Mouse (Mus musculus) large intestine, adult 2 months (tissue): ENCODE results near the gene Meis1. TPM values are rescaled to one million over a fixed set of nuclear protein-coding genes. Genes with fewer than 3 reads are reported as not detected.

ENCODE experiments used
- DNase-seq: peaks from one replicate; pipeline ENCODE4 v3.0.0-alpha.2; 2012; ENCODE audit warnings: low read depth, low spot score
- WGBS: fragments of 180-500 bp; shearing (Covaris S2); methylation state at CpG from one replicate; pipeline ENCODE4 v1.1.7; 2018; 5-methylcytosine and 5-hydroxymethylcytosine counted together
- polyA plus RNA-seq: library from polyadenylated mRNA; depleted of rRNA; stranded (reverse); fragments of >200 nt; gene quantifications from 2 replicates; pipeline ENCODE4 v1.2.3, GENCODE M21; 2012

Meis1 gene
- polyA plus RNA-seq, 1 experiment = 4.9 TPM

DNA sequence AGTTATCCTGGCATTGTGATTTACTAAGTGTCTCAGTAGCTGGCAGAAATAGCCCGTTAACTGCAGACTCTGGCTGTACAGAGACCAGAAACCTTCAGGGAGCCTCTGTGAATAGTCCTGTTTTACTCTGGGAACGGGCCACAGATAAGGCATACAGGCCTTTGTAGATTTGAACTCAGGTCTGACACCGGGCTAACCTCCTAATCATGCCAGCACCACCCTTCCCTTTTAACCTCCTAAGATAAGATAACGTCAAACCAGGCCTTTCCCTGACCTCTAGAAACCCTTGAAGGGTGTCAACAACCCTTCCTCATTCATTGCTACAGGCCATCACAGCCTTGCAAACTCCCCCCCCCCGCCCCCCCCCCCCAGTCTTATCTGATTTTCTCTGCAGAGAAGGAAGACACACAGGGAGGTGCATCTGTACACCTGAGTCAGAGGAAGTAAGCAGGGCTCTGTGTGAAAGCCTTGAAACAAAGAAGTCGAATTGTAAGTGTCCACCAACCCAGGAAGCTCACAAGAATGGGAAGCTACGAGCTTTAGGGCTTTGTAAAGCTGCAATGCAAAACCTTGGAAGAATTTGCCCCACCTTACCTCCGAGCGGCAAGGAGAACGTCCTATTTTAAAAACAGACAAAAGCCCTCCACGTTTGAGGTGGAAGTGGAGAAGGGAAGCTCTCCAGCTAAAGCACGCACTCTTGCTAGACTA, 61.5 kb downstream of the Meis1 start:
- WGBS = 26% methylated on average over 12 of the region's 12 CpGs
- no peak for DNase-seq

DNA sequence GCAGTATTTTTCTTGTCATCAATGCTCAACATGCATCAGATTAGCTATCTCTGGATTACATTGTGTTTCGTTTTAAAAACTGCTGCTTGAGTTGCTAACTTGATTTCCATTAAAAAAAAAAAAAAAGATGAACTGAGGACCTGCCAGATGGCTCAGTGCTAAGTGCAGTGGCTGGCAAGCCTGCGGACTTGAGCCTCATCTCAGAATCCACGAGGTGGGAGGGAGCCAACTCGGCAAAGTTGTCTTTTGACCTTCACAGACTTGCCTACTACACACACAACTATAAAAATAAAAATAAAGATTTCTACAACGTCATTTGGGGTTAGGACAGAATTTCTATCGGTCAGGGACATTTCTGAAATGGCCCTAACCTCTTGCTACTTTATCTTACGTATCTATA, 62.8 kb downstream of the Meis1 start:
- no peak for DNase-seq
- 57% methylated on average over 7 of the region's 7 CpGs for WGBS

DNA sequence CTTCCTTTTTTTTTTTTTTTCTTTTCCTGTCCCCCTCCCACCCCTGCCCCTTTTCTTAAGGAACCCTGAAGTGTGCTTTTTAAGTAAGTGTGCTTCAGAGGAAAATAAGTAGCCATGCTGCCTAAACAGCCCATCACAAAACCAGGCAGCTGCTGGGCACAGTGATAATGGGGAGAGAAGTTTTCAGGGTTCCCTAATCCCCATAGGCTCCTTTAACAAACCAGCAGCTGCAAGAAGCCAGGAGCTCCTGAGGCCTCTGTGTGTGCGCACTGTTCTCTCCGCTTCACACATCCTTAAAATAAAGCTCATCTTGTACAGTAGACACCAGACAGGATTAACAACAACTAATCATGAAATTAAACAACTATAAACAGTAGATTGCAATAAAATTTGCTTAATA, 63.9 kb downstream of the Meis1 start:
- 87% methylated on average over 2 of the region's 2 CpGs for WGBS
- no peak for DNase-seq

DNA sequence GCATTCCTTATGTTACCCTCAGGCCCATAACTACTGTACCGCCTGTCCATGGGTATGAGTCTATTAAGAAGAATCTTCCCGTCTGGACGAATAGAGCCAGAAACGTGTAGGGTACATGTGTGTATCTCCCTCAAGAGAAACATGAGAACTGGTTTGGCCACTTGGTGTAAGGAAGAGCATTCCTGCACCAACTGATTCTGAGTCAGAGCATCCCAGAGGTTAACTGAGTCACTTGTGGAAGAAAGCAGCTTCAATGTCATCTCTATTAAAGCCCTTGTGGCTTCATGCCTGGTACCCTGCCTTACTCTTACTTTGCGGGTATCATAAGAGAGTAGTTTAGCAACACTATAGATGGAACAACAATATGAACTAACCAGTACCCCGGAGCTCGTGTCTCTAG, 64.9 kb downstream of the Meis1 start:
- 84% methylated on average over 7 of the region's 7 CpGs for WGBS
- no peak for DNase-seq

DNA sequence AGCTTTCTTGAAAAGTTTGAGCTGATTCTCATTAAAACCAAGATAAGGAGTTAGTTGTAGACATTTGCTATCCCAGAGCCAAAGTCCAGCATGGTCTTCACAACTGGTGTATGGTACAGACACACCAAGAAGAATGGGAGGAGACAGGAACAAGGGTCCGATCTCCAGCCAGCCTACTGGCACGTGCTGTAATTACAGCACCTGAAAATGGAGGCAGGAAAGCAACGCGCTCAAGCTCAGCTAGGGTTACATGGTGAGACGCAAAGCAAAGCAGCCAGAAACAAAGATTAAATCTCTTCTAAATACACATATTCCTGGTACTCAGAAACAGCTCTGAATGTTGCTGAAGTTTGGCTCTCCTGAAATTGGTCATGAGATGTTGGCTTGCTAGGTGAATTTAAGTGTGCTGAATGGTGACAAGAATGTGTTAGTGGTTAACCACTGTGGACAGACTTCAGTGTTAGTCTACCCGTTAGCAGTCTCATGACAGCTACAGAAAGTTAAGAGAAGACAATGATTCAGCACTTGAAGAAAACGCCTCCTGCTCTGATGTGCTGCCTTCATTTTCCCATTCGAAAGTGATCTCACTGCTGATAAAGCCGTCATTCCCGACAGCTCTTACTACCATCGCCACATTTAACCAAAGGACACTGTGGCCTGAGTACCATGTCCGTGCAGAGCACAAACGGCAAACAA, 70.0 kb downstream of the Meis1 start:
- WGBS = 84% methylated on average over 13 of the region's 13 CpGs
- DNase-seq = no peak

DNA sequence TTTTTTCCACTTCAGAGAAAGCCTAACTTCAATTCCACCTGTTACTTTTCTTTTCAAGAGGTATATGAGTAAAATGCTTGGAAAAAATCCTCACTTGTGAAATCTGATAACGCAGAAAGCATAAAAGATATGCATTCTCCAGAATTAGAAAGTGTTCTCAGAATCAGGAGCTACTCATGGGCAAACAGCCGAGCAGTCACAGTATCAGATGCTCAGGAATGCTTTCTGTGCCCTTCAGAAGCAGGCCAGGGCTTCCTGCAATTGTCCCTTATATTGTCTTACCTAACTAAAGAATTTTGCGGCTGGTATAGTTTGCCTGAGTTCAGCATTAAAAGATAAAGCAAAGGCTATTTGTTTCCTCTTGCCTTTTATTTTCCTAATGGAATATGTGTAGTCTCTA, 71.4 kb downstream of the Meis1 start:
- WGBS = 69% methylated on average over 3 of the region's 3 CpGs
- no peak for DNase-seq

DNA sequence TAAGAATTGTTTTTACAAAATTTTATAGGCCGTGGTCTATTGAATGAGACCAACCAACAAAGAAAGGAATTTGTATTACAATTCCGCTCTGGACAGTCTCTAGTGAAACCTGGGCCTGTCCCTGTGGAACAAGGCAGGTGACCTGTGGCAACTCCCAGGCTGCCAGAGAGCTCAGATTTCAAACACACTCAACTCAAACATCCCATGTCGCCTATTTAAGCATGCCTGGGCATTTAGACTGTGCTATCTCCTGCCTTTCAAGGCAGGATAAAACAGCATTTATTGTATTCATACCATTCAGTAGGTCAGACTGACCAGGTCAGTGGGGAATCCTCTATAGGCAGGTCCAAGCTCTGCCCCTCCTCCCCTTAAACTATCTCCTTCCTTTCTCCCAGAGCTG, 73.0 kb downstream of the Meis1 start:
- WGBS = 68% methylated on average over 3 of the region's 3 CpGs
- DNase-seq = no peak

DNA sequence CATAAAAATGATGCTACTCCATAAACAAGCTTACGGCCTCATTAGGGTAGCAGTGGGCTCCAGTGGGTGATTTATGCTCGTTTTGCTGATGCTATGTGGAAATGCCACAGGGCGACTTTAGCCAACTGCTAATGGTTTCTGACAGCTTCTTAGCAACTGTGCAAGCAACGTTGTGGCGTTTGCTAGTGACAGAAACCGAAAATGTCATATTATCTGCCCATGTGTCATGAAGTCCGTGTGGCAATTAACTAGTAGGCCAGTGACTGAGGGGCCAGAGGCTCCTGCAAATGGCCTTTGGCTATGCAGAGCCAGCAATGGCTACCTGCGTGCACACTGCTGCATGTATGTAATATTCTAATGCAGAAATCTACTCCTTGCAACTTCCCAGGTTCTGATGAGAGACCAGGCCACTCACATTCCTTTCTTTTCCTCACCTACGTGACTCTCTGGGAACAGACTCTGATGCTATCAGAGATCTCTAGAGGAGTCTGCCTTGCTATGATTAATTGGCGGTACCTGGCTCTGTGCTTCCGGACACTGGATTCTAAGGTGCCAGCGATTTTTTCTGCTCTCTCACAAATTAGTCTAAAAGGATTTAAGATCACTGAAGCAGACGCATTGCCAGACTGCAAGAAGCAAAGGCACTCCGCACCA, 73.7 kb downstream of the Meis1 start:
- 70% methylated on average over 14 of the region's 14 CpGs for WGBS
- no peak for DNase-seq

DNA sequence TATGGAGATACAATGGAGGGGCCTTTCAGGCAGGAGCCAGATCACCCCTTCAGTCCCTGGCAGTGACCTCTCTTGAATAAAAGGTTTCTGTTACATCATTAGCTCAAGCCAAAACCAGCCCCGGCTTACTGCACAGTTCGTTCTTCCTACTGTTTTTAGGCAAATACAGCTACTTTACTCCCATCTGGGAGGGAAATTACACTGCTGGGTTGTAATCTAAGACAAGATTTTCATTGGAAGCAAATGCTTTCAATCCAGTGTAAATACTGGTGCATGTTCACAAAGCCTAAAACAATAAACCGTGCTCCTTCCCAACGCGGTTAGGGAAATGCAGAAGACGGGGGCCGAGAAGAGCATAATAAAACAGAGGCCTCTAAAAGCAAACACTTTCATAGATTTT, 74.6 kb downstream of the Meis1 start:
- whole genome bisulfite sequencing = 48% methylated on average over 7 of the region's 7 CpGs
- no peak for DNase-seq

DNA sequence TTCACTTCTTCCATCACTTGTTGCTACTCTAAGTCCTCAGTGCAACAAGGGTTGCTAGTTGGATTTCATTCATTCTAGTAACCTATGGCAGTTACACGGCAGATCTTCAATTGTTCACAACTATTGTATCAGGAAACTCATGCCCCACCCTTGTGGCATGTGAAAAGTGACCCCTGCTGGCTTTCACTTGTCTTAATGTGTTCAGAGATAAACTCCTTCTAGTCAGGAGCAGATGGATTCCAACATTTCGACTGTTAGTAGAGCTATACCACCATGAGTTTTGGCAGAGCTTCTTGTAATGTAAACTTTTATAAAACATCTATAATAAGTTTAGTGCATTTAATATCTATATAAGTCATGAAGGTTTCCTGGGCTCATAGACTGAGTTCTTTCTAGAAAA, 75.8 kb downstream of the Meis1 start:
- WGBS = 59% methylated on average over 2 of the region's 2 CpGs
- no peak for DNase-seq

DNA sequence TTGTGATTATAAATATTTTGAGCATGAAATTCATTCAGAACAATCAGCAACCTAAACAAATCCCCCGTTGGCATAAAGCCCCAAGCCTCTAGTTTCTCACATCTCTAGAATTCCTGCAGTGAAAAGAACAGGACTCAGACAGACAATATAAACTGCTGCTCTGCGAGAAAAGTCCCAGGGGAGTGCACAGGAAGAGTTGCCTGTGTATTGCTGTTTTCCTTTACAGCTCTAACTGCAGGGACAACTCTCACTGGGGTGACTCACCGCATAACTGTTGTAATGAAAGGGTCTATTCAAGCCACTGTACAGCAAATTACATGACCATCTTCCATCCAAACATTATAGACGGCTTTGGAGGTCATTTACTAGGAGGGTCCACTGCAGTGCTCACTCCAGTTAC, 77.9 kb downstream of the Meis1 start:
- 19% methylated on average over 4 of the region's 4 CpGs for WGBS

DNA sequence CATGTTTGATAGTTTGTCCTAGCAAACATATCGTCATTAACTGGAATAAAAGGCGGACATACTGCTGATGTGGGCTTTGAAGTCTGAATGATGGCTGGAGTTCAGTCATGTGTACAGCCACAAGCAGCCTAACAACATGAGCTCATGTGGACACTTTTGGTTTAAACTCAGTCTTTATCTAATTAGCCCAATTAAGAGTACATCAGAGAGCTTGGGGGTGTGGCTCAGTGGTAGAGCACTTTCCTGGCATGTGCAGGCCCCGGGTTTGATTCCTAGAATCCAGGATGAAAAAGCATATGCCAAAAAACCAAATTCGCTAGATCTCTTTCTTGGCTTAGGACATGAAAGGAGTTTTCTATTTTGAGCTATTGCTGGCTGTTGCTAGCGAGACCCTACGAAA, 83.9 kb downstream of the Meis1 start:
- WGBS = 83% methylated on average over 6 of the region's 6 CpGs
- no peak for DNase-seq

More for the DNA sequence above, 77.9 kb downstream of the Meis1 start:
- no peak for DNase-seq

DNA sequence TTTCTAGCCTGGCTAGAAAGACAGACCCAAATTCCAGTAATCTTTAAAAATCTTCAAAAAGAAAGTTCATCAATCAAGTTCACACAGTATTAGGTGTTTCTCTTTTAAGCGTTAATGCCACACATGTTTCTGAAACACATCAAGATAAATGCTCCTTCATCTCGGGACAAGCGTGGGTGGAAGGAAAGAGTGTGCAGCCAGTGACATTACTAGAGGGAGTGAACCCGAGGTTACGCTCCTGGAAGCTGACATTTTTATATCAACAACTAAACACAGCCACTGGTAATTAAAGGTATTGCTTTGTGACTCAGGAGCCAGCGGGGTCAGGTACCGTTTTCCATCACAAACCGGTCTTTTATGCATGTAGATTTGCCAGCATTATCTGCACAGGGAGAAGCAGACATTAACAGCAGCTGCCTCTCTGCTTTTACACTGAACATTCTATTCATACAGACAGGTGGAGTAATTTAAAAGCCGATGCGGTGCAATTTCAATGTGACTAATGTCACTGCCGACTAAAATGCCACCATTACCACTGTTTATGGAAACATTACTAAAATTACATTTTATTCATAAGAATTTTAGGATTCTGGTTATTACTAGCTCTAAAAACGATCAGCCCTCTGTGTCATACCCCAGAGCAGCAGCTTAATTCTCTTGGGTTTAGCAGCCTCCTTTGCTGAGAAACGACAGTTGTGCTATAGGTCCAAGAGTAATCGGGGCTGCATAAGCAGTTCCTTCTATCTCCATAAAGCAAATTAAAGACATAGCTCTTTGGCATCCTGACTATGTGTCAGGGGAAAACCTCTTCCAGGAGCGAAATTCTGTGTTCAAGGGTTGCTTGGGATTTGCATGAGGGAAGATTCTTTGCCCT, 87.5 kb downstream of the Meis1 start:
- 51% methylated on average over 15 of the region's 15 CpGs for WGBS
- DNase-seq = no peak

DNA sequence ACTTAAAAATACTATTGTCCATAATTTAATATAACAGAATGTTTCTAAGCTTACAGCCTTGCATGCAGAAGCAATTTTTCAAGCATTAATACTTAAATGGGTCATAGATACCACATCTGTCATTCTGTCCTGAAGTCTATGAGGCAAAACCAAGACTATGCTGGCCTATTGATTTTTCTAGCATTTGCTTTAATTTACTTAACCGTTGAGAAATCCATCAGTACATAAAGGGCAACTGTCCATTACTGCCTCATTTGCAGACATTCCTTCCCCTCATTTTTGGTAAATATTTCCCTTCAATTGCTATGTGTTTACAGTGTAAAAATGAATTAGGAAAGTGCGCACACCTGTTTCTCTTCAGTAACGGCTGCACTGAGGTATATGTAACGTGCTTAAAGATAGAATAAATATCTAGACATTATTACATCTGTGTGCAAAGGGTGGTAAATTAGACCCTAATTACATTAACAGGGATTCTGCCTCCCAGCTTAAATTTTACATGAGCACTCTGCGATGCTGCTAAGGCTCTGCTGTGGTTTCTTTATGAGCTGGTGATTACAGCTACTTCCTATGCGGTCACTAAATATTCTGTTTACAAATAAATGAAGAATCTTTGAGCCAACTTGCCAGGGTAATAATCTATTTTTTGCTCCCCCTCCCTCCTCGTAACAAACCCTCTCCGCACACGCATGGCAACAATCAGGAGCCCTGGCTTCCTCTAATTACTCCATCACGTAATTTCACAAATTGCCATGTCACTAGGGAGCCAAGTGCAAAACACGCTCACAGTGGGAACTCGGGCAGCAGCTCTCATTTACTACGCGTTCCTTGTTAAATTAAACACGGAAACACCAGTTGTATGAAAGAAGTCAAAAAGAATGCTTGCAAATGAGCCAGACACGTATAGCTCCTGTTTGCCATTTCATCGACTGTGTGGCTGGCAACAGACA, 88.7 kb downstream of the Meis1 start:
- WGBS = 69% methylated on average over 17 of the region's 17 CpGs
- DNase-seq = no peak

DNA sequence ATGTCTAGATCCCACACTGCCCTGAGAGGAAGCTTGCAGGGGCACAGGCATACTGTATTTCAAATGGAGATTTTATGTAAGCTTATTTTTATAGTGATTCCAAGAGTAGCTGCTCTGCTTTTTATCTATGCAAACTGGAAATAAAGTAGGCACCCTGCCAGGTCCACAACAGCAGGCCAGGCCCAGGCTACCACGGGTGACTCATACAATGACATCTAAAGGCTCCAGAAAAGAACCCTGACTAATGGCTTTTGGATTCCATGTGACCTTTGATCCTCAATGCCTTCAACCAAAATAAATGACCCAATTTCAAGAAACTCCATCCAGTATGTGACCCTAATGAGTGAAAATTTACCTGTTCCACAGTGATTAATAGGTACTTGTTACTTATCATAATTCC, 91.4 kb downstream of the Meis1 start:
- WGBS = 0% methylated on average over 1 of the region's 1 CpGs

DNA sequence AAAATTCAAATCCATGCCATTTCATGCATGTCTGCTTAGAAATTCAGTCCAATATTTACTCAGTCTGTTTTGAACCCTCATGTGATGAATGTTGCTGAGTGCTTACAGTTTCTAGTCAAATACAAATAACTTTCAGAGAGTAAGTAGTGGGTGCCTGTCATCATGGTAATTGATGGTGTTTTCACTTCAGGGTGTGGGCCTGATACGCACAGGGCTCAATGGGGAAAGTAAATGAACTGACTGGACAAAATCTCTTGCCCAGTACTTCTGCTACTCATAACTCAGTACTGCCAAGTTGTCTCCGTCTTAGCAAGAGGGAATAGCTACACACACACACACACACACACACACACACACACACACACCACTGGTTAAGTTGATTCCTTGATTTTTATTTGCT, 92.0 kb downstream of the Meis1 start:
- no peak for DNase-seq
- 68% methylated on average over 2 of the region's 2 CpGs for WGBS

More for the DNA sequence above, 91.4 kb downstream of the Meis1 start:
- DNase-seq = no peak

DNA sequence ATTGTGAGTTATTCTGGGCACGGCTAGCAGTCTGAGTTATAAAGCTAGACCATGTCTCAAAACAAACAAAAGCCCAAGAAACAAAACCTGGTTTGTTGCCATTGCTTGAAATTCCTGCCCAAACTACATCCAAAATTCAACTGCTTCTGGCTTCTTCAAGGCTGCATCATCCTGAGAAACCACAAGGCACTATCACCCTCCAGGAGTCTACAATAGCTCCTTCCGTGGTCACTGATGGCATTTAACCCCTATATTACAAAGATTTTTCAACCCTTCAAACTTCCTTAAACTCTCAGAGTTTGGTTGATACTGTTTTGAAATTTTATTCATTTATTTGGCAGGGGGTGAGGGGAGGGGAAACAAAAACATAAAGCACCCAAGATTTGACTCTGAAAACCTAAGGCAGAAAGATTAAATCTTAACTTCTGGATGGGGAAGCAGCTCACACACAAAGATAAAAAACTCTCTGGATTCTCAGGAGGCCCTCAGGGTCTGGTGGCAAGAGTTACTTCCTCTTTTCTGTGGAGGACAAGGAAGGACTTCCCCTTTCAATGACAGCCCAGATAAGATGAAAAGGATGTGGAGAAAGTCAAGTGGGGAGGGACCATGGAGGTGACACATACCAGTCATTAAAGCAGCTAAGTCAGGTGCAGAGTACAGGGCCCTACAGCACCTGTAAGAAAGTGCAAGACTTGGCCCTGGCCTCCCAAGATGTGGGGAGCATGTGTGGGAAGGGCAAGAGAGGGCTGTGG, 94.0 kb downstream of the Meis1 start:
- no peak for DNase-seq
- 51% methylated on average over 2 of the region's 2 CpGs for WGBS

DNA sequence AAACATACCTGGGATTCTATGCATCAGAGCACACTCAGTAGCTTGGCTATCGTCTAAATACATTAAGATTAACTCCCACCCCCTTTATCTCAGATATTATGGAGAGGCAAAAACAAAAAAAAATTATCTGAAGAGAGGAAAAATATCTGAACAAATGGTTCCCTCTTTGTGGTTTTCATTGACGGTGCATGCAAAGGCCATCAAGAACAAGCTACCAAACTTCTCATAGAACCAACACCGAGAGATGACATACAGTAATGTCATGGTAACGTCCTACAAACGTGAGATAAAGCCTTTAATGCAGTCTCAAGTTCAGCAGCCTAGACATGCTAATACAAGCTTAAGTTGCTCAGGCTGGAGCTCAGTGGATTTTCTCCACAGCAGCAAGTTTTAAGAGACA, 95.5 kb downstream of the Meis1 start:
- DNase-seq = no peak
- 79% methylated on average over 5 of the region's 5 CpGs for WGBS
